ENCODE assay signal across 32 mouse cellular contexts in genomic region chr1:58699988-58700387, GRCm38 (mm10). TPM values are rescaled to one million over a fixed set of nuclear protein-coding genes. Genes with fewer than 3 reads are reported as not detected.
A peak's percentile ranks its signal among the peaks of the same experiment; 100 is the strongest.
DNase-seq lines count a peak whose midpoint lies in the region; ATAC-seq and TF ChIP-seq lines count a peak whose summit lies in the region.
"Had no signal": no experiment of that assay in that cellular context is flagged by ENCODE, and none has a peak within 500 bp of the region (broad histone marks: within the 10 kb centered on the region; RNA-seq: fewer than 3 reads in every experiment).

No protein-coding gene starts in this region.

- peak; percentile 48 for DNase-seq in MEL (ENCODE audit: low read depth, low spot score)
- DNase-seq in cerebellum, postnatal 10 days: no peak
- no peak for DNase-seq in layer of hippocampus, adult 18-20 months (ENCODE audit: low spot score in 2 of 2)
- DNase-seq: adrenal gland, adult 8-10 months; adrenal gland, postnatal 25 days; B cell, adult 2 months; cerebellum, adult 11-12 months; cerebellum, adult 8-10 months; cerebellum, postnatal 14 days; gastrocnemius, postnatal 10 days; gastrocnemius, postnatal 36 days; heart, adult 2 months had no signal

- TF ChIP-seq EP300 in MEL (IDR thresholded peaks at IDR 0.05; ENCODE audit: low read depth in 1 of 2, low read length in 2 of 2): peak in 1 of 2 experiments; percentile 19; a peak in 1 of 4 replicates

- 0 out of 2 replicates have a peak, but pooled peaks have one; percentile 28 for ATAC-seq in intestine, embryonic 15.5 days
- ATAC-seq in intestine, embryonic 16.5 days: no peak
- ATAC-seq in megakaryocyte progenitor cell, adult 5-6 weeks (replicated peaks; ENCODE audit: poor library complexity): peak; percentile 55; the same call in 1 of the 2 replicates
- ATAC-seq: activated CD4-positive, CD25-positive, alpha-beta regulatory T cell, adult 4 months; forebrain, embryonic 13.5 days; forebrain, embryonic 16.5 days; hindbrain, embryonic 16.5 days had no signal

- H3K9me3 ChIP-seq in intestine, embryonic 15.5 days: no peaks in the 10 kb centered on the region
- H3K9me3 ChIP-seq in intestine, embryonic 16.5 days (ENCODE audit: control insufficient read depth, low read length): no peaks in the 10 kb centered on the region
- H3K9me3 ChIP-seq in MEL (replicated peaks; ENCODE audit: insufficient read depth, low read length): no peaks in the 10 kb centered on the region
- H3K9me3 ChIP-seq: forebrain, embryonic 10.5 days; forebrain, embryonic 13.5 days; hindbrain, embryonic 13.5 days had no signal

- H3K4me1 ChIP-seq in intestine, embryonic 15.5 days (replicated peaks): no peaks in the 10 kb centered on the region
- no peaks in the 10 kb centered on the region for H3K4me1 ChIP-seq in intestine, embryonic 16.5 days (ENCODE audit: control insufficient read depth, insufficient read depth, low read length)
- H3K4me1 ChIP-seq in MEL (ENCODE audit: control insufficient read depth in 1 of 2, insufficient read depth in 2 of 2, low read length in 2 of 2): peaks cover 6 to 8% of the 10 kb centered on the region in 2 experiments
- H3K4me1 ChIP-seq: forebrain, embryonic 10.5 days; forebrain, embryonic 13.5 days; hindbrain, embryonic 10.5 days; hindbrain, embryonic 13.5 days had no signal

- H3K36me3 ChIP-seq in intestine, embryonic 15.5 days: no peaks in the 10 kb centered on the region
- H3K36me3 ChIP-seq in intestine, embryonic 16.5 days (ENCODE audit: control insufficient read depth, insufficient read depth, low read length): no peaks in the 10 kb centered on the region
- H3K36me3 ChIP-seq in MEL (ENCODE audit: control insufficient read depth in 1 of 2, insufficient read depth in 2 of 2, low read length in 2 of 2): peaks cover 0 to 12% of the 10 kb centered on the region in 2 experiments; a peak in 2 of 4 replicates
- H3K36me3 ChIP-seq: forebrain, embryonic 10.5 days; G1E; hindbrain, embryonic 10.5 days; hindbrain, embryonic 13.5 days had no signal

- TF ChIP-seq RAD21 in MEL (IDR thresholded peaks at IDR 0.05; ENCODE audit: low read depth, low read length): no peak

- WGBS in intestine, embryonic 15.5 days: 49% methylated on average over 3 of the region's 3 CpGs
- WGBS in intestine, embryonic 16.5 days: 48% methylated on average over 3 of the region's 3 CpGs

- H3K27me3 ChIP-seq in intestine, embryonic 15.5 days (replicated peaks): no peaks in the 10 kb centered on the region
- no peaks in the 10 kb centered on the region for H3K27me3 ChIP-seq in intestine, embryonic 16.5 days (replicated peaks; ENCODE audit: control insufficient read depth, insufficient read depth, low read length)
- H3K27me3 ChIP-seq in MEL (ENCODE audit: control insufficient read depth in 1 of 2, insufficient read depth in 2 of 2, low read length in 2 of 2): no peaks in the 10 kb centered on the region
- H3K27me3 ChIP-seq: CH12.LX; forebrain, embryonic 13.5 days; hindbrain, embryonic 13.5 days had no signal

- no peak overlapping the region for H3K9ac ChIP-seq in intestine, embryonic 15.5 days
- no peak overlapping the region for H3K9ac ChIP-seq in intestine, embryonic 16.5 days (ENCODE audit: low read depth, low read length)
- H3K9ac ChIP-seq in MEL (ENCODE audit: control insufficient read depth, low read depth, low read length, poor library complexity, severe bottlenecking): no peak overlapping the region
- H3K9ac ChIP-seq: forebrain, embryonic 13.5 days; hindbrain, embryonic 13.5 days had no signal

- TF ChIP-seq POLR2A in MEL (IDR thresholded peaks at IDR 0.05; ENCODE audit: control insufficient read depth in 1 of 2, insufficient read depth in 1 of 2, low read depth in 1 of 2, low read length in 2 of 2, poor library complexity in 1 of 2): no peak

- no peak for TF ChIP-seq CTCF in MEL (IDR thresholded peaks at IDR 0.05 in 2 of 3, conservative IDR thresholded peaks at IDR 0.05 in 1 of 3; ENCODE audit: control insufficient read depth in 1 of 3, insufficient read depth in 1 of 3, low read depth in 2 of 3, low read length in 3 of 3, poor library complexity in 1 of 3, severe bottlenecking in 1 of 3)

- H3K27ac ChIP-seq in intestine, embryonic 15.5 days: no peak overlapping the region
- H3K27ac ChIP-seq in intestine, embryonic 16.5 days (ENCODE audit: low read length): no peak overlapping the region
- no peak overlapping the region for H3K27ac ChIP-seq in MEL (ENCODE audit: control insufficient read depth, low read depth, low read length)
- H3K27ac ChIP-seq: forebrain, embryonic 10.5 days; forebrain, embryonic 13.5 days; heart, adult 2 months; hindbrain, embryonic 10.5 days; hindbrain, embryonic 13.5 days had no signal

- H3K79me2 ChIP-seq in MEL (ENCODE audit: control insufficient read depth, insufficient read depth, low read length, poor library complexity): no peaks in the 10 kb centered on the region

- H3K4me2 ChIP-seq in intestine, embryonic 15.5 days (replicated peaks): no peak overlapping the region
- H3K4me2 ChIP-seq in intestine, embryonic 16.5 days (ENCODE audit: low read depth, low read length): no peak overlapping the region
- H3K4me2 ChIP-seq: forebrain, embryonic 13.5 days; heart, embryonic 11.5 days; hindbrain, embryonic 13.5 days had no signal

- no peak overlapping the region for H3K4me3 ChIP-seq in intestine, embryonic 15.5 days (replicated peaks)
- H3K4me3 ChIP-seq in intestine, embryonic 16.5 days (ENCODE audit: low read length): no peak overlapping the region
- H3K4me3 ChIP-seq in MEL (ENCODE audit: control insufficient read depth in 1 of 2, insufficient read depth in 1 of 2, low read depth in 2 of 2, low read length in 2 of 2): no peak overlapping the region
- H3K4me3 ChIP-seq: forebrain, embryonic 10.5 days; forebrain, embryonic 13.5 days; heart, adult 2 months; hindbrain, embryonic 10.5 days; hindbrain, embryonic 13.5 days had no signal

TF ChIP-seq in MEL, 35 proteins besides CTCF, POLR2A, EP300 and RAD21:
- TF ChIP-seq NELFE (IDR thresholded peaks at IDR 0.05; ENCODE audit: low read depth, low read length) (no peak), MYC (IDR thresholded peaks at IDR 0.05; ENCODE audit: low read depth, low read length) (no peak), MAZ (IDR thresholded peaks at IDR 0.05; ENCODE audit: low read depth, low read length) (no peak), MXI1 (IDR thresholded peaks at IDR 0.05; ENCODE audit: low read depth, low read length) (no peak), ELF1 (IDR thresholded peaks at IDR 0.05; ENCODE audit: low read depth, low read length) (no peak), JUND (IDR thresholded peaks at IDR 0.05; ENCODE audit: low read depth, low read length) (no peak), RCOR1 (IDR thresholded peaks at IDR 0.05; ENCODE audit: low read depth, low read length) (no peak), TCF12 (IDR thresholded peaks at IDR 0.05; ENCODE audit: low read depth, low read length) (no peak), POLR2AphosphoS5 (IDR thresholded peaks at IDR 0.05; ENCODE audit: borderline replicate concordance, low read depth, low read length) (no peak), GATA1 (IDR thresholded peaks at IDR 0.05; ENCODE audit: low read depth, low read length) (peak; percentile 39; the same call in 1 of the 2 replicates), MEF2A (IDR thresholded peaks at IDR 0.05; ENCODE audit: extremely low read depth, insufficient replicate concordance, low read depth, low read length, poor library complexity, severe bottlenecking) (no peak), HCFC1 (IDR thresholded peaks at IDR 0.05; ENCODE audit: low read depth, low read length) (no peak), MAX (IDR thresholded peaks at IDR 0.05; ENCODE audit: low read length) (peak; percentile 66; the same call in 1 of the 2 replicates), CHD2 (IDR thresholded peaks at IDR 0.05; ENCODE audit: low read length) (no peak), POLR2AphosphoS2 (IDR thresholded peaks at IDR 0.05; ENCODE audit: low read length) (no peak)
TF ChIP-seq in MEL: peak in this region for 2.

RNA-seq across cellular contexts. Expression of gene Als2cr12, which starts 4.2 kb away (rescaled TPM):
- polyA plus RNA-seq in intestine, embryonic 15.5 days (2015; fragmentation: Nextera tagmentation; extraction: Ambion mirVana): 1.5 and 1.6 TPM in 2 replicates
- 1.8 and 2.4 TPM in 2 replicates for polyA plus RNA-seq in intestine, embryonic 16.5 days (2015; fragmentation: Nextera tagmentation; extraction: Ambion mirVana)
- total RNA-seq in MEL (2012; rRNA removed): 0.10 TPM in 1 of 2 replicates, not detected in the other
- not detected for polyA plus RNA-seq in MEL (2012; ENCODE audit: insufficient read depth in 1 of 2, insufficient read length in 2 of 2, low read depth in 1 of 2, low replicate concordance in 2 of 2, missing spikeins in 1 of 2)
- not detected in 2 replicates for total RNA-seq in megakaryocyte progenitor cell, adult 5-6 weeks (2015)
- 0.44 and 0.67 TPM in 2 replicates for total RNA-seq in megakaryocyte progenitor cell, adult 5-6 weeks (2017)
- total RNA-seq in layer of hippocampus, adult 18-20 months (2021): not detected
- total RNA-seq: CH12.LX; gastrocnemius, adult 18-20 months; gastrocnemius, postnatal 10 days; gastrocnemius, postnatal 36 days; granulocyte monocyte progenitor cell, adult 5-6 weeks; heart, adult 2 months; heart, postnatal 25 days had no signal
- polyA plus RNA-seq: activated CD4-positive, CD25-positive, alpha-beta regulatory T cell, adult 4 months; brain, embryonic 14.5 days; embryonic facial prominence, embryonic 11.5 days; forebrain, embryonic 10.5 days; forebrain, embryonic 13.5 days; forebrain, embryonic 16.5 days; G1E; heart, embryonic 11.5 days; heart, embryonic 14.5 days; heart, postnatal 0 days; hindbrain, embryonic 10.5 days; hindbrain, embryonic 13.5 days; hindbrain, embryonic 16.5 days had no signal

RNA-seq across cellular contexts. Expression of gene Cflar, which starts 11.3 kb away (rescaled TPM):
- 29.2 and 30.0 TPM in 2 replicates for polyA plus RNA-seq in intestine, embryonic 15.5 days (2015; fragmentation: Nextera tagmentation; extraction: Ambion mirVana)
- 25.6 and 28.2 TPM in 2 replicates for polyA plus RNA-seq in intestine, embryonic 16.5 days (2015; fragmentation: Nextera tagmentation; extraction: Ambion mirVana)
- 12.6 and 13.1 TPM in 2 replicates for total RNA-seq in MEL (2012; rRNA removed)
- polyA plus RNA-seq in MEL (2012; ENCODE audit: insufficient read depth in 1 of 2, insufficient read length in 2 of 2, low read depth in 1 of 2, low replicate concordance in 2 of 2, missing spikeins in 1 of 2): 10 to 100 TPM in 1 of 2 experiments, not detected in 1; 13.2 TPM
- total RNA-seq in megakaryocyte progenitor cell, adult 5-6 weeks (2015): 60.9 and 71.6 TPM in 2 replicates
- 87.5 and 121 TPM in 2 replicates for total RNA-seq in megakaryocyte progenitor cell, adult 5-6 weeks (2017)
- 10 to 100 TPM; 41.1 to 41.5 TPM for total RNA-seq in layer of hippocampus, adult 18-20 months (2021)
